Mouse (Mus musculus) retina, postnatal 7 days (tissue): Measurements from ENCODE around the gene Txlnb.
"Not testable (repeated sequence)": the region's sequence is repeated elsewhere in the genome, so short reads cannot be mapped to it uniquely, and the experiment has no call there.

Source experiments
- DNase-seq: peaks from one replicate; pipeline ENCODE4 v3.0.0-alpha.2; 2012; ENCODE audit warnings: low read depth, low spot score

Txlnb gene

GRCm38 (mm10) chr10:17795767-17796631 is at the start of gene Txlnb:
Txlnb (plus strand) TSS chr10:17796226.
- DNase-seq: peak; percentile 5

DNA sequence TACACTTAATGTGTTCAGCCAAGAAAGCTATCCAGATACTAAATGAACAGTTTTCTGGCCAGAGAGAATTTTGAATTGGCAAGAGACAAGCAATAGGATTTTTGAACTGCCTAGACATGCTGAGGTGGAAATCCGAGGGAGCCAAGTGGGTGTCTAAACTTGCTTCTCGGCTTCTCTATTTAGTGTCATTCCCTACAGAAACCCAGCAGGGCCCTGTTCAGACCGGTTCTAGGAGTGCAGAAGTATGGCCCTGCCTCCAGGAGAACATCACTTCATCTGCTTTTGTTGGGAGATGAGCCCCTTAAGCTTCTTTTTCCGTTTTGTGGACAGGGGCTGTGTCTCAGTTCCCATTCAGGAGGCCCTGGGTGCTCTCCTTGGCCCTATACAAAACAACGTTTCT is 43.5 kb upstream of the Txlnb start:
- DNase-seq: no peak

- no peak for DNase-seq
Observed at GRCm38 (mm10) chr10:17759772-17760171, 36.3 kb upstream of the Txlnb start.

DNA sequence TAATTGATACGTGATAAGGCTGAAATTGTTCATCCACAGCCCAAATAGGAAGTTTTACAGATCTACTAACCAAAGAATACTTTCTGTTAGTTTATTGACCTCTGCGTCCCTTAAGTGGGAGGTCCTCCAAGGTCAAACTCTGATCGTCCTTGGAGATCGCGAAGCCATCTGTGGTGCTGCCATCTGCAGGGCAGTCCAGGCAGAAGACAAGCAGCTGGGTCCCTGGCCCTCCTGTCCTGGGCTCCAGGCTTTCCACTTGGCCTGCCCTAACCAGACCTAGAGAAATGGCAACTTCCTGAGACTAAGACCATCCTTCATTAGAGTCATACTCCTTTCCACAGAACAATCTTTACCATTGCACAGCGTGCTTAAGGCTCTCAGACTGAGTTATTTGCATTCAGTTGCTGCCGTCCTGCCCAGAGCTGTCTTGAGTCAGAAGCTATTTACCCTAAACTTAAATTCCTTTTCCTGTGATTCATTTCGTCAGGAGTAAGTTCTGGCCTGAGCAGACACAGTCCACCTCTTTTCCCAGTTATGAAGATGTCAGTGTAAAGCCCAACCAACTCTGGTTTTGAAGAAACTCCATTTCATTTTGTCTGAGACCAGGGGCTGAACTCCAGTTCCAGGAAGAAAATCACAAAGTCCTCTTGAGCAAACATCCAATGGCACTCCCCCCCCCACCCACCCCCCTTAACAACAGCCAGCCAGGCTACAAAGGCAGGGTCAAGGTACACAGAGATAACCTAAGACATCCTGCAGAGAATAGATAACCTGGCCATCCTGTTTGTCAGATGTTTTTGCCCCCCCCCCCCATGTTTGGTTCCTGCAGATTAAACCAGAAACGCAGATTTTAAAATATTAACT is 35.0 kb upstream of the Txlnb start:
- DNase-seq: no peak

GRCm38 (mm10) chr10:17761652-17762051 is 34.4 kb upstream of the Txlnb start:
- no peak for DNase-seq

GRCm38 (mm10) chr10:17762946-17763345 is 33.1 kb upstream of the Txlnb start:
- no peak for DNase-seq

DNA sequence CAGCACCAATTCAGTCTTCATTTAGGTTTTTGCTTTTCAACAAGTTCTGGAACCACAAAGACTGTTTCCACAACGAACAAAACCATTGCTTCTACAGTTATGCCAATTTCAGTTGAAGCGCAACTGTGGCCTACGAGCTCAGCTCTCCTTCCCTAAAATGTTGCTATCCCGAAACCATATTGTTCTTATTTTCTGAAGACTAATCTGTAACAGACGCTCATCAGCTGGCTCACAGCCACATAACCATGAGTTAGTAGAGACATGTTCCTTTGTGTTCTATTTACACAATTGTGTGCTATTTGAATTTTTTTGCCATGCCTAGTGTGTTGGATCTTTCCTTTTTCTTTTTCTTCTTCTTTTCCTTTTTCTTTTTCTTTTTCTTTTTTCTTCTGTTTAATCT is 26.2 kb upstream of the Txlnb start:
- DNase-seq: no peak

DNA sequence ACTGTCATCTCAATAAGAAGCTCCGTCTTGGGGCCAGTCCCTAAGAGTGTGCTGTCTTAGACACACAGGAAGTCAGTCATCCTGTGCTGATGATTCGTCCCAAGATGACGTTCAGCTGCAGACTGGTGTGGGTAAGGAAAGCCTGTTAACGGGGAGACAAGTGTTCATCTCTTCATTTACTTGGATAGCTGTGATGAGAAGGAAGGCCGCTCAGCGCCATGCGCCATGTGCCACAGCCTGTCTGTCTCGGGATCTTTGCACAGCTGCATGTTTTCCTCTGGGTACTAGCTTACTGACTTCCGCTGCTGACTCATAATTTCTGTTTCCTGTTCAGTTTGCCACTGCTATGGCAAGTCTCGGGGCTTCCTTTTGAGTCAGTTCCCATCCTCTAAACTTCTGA is 23.7 kb upstream of the Txlnb start:
- DNase-seq: no peak

DNA sequence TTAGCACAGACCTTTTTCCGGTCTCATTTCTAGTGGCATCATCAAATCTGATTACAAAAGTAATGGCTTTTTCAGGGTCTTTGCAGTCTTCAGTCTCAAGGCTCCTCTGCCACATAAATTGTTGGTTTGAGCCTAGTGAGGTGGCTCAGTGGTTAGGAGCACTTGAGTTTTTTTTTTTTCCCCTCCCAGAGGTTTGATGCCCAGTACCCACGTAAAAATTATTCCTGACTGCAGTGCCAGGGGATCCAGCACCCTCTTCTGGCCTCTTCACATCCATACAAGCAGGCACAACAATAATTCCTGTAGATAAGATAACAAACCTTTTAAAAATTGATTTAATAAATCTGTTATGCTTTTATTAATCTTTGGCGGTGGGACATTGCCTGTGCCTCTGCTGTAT is 21.7 kb upstream of the Txlnb start:
- no peak for DNase-seq

GRCm38 (mm10) chr10:17775079-17775478 is 20.9 kb upstream of the Txlnb start:
- DNase-seq: no peak

DNA sequence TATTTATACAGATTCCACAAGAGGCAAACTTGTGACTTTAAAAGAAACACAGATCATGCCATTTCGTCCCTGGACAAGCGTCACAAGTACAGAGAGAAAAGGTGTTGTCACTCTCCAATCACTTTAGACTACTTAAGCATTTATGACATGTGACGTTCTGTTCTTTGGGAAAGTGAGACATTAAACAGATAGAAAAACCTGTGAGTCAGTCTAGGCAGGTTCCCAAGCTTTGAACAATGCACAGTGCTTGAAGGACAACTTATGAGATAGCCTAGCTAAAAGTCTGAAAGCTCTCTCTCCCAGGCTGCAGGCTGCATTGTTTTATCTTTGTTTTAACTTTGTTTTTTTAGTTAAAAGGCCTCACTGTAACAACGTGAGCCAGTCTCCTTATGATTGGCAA is 19.3 kb upstream of the Txlnb start:
- DNase-seq: not testable (repeated sequence)

DNA sequence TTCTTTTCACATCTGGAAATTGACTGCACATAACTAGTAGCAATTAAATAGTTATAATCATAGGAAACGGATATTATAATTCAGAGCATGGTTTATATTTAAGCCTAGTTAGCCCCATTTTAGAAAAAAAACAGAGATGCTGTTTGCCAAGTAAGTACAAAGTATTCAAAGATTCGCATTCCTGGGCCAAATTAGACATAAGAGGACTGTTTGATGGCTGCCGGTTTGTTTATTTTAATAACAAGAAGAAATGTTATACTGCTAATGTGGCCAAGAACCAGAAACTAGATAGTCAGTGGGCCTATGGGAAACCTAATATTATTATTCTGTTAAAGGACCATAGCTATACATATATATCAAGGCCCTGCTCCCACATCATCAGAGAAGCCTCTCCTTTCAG is 9.3 kb upstream of the Txlnb start:
- DNase-seq: no peak

- no peak for DNase-seq
Observed at GRCm38 (mm10) chr10:17787938-17788337, 8.1 kb upstream of the Txlnb start.

- no peak for DNase-seq
Observed at GRCm38 (mm10) chr10:17788347-17788746, 7.7 kb upstream of the Txlnb start.

DNA sequence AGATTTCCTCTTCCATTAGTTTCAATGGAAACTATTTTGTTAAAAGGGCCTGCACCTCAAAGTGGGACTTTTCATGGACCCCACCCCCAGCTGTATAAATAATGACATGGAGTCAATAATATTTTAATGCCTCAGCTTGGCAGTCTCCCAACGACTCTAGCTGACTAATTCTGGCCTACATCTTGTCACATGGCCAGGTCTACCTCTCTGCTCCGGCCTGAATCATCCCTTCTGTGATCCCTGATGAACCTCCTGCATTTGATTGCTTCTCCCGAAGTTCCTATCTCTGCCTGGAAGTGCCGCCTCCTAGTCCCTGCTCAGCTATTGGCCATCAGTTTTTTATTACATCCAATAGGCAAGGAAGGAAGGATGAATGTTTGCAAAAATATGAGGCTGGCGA is 2.1 kb upstream of the Txlnb start:
- no peak for DNase-seq

DNA sequence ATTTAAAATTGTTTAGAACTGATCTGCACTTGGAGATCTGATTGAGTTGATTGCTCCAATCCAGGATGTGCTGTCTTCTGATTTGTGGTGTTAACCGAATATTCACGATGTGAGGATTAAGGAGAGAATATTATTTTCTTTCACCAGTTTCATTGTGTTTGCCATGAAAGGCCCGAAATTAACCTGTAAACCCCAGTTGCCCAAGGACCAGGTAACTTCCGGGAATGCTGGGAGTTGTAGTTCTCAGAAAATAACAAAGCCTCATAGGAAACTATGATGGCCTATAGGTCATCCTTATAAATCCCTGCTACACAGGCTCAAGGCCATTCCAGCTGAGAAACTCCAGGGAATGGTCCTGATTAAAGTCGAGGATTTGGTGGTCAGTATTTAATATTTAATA is 1.6 kb upstream of the Txlnb start:
- DNase-seq: no peak

- DNase-seq: no peak
Observed at GRCm38 (mm10) chr10:17795227-17795626, 799 bp upstream of the Txlnb start.

- DNase-seq: no peak
Observed at GRCm38 (mm10) chr10:17796846-17797631, 1.0 kb downstream of the Txlnb start.

GRCm38 (mm10) chr10:17797681-17798080 is 1.7 kb downstream of the Txlnb start:
- no peak for DNase-seq

GRCm38 (mm10) chr10:17801788-17802187 is 5.8 kb downstream of the Txlnb start:
- no peak for DNase-seq

- no peak for DNase-seq
Observed at GRCm38 (mm10) chr10:17808526-17808925, 12.5 kb downstream of the Txlnb start.

GRCm38 (mm10) chr10:17815052-17815451 is 19.0 kb downstream of the Txlnb start:
- DNase-seq: no peak
